Mouse (Mus musculus): ENCODE results near the gene Slc46a1. TPM values are rescaled to one million over a fixed set of nuclear protein-coding genes. Genes with fewer than 3 reads are reported as not detected.

The Slc46a1 gene
- total and polyA plus RNA-seq, 2 experiments from 2014 or later = 10.8 to 18.8 TPM

DNA sequence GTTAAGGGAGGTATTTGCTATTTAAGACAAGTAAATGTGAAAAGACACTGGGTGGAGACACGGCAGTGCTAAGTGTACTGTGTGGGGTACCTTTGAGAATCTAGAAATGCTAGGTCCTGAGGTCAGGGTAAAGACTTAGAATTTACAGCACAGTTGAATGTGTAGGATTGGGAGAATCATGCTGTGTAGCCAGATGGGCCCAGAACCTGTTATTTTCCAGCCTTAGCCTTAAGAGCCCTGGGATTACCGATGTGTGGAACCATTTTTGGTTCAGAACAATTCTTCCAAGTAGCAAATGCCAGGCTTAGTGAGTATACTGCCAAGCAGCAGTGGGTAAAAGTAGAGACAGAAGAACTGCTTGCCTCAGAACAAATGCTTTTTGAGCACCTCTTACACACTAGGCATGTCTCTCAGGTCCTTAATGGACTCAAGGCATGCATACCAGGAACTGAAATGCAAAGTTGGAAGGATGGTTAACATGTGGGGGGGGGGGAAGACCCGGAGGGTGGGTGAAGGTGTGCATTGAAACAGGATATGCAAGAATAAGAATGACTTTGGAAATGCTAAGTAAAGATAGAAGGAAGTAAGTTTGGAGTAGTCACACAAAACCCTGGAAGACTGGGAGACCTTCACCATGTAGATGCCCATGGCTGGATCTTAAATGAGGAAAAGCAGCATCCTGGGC lies 47.8 kb downstream of the Slc46a1 start:
- WGBS = 74% methylated on average over 3 of the region's 3 CpGs
- DNase-seq (no peak), ATAC-seq (no peak)
- peaks cover 44% of the 10 kb centered on the region for H3K36me3 ChIP-seq (ENCODE audit: insufficient read depth)
- H3K9me3 ChIP-seq (ENCODE audit: low read length) = no peaks in the 10 kb centered on the region
- H3K4me3 ChIP-seq (ENCODE audit: low read depth, low read length) = peak overlapping the region; percentile 99
- no peaks in the 10 kb centered on the region for H3K27me3 ChIP-seq (ENCODE audit: insufficient read depth, low read length)
- peaks cover 14% of the 10 kb centered on the region; the same call in 1 of the 2 replicates for H3K4me1 ChIP-seq (ENCODE audit: insufficient read depth)
- no peak for TF ChIP-seq CTCF (IDR thresholded peaks at IDR 0.05; ENCODE audit: low read depth)
- H3K9ac ChIP-seq = peak overlapping the region; percentile 99
- no peak overlapping the region for H3K27ac ChIP-seq (ENCODE audit: low read depth, low read length)
- peak overlapping the region; percentile 92 for H3K4me2 ChIP-seq (ENCODE audit: low read depth)

DNA sequence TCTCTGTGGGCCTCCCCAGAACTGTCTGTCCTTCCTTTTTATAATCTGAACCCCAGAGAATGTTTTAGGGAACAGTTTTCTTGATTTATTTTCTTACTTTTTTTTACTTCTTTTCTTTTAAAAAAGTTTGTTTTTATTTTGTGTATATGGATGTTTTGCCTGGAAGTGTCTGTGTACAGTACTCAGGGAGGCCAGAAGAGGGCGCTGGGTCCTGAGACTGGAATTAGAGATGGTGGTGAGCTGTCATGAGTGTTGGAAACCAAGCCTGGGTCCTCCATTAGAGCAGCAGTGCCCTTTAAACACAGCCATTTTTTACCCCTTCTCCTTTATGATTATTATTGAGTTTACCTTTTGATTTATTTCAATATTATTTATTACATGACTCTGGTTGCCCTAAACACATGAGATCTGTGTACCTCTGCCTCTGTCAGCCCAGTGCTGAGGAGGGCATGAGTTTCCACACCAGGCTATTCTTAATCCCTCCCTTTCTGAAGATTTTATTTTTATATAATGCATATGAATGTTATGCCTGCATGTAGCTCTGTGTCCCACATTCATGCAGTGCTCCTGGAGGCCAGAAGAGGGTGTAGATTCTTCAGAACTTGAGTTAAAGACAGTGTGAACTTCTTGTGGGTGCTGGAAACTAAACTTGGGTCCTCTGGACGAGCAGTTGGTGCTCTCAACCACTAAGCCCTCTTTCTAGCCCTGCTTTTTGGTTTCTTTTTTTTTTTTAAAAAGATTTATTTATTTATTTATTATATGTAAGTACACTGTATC lies 50.2 kb downstream of the Slc46a1 start:
- Histone ChIP-seq H3K9ac (no peak overlapping the region), H3K4me1 (ENCODE audit: insufficient read depth) (peaks cover 14% of the 10 kb centered on the region; the same call in 1 of the 2 replicates), H3K4me2 (ENCODE audit: low read depth) (no peak overlapping the region), H3K9me3 (ENCODE audit: low read length) (no peaks in the 10 kb centered on the region), H3K4me3 (ENCODE audit: low read depth, low read length) (no peak overlapping the region), H3K36me3 (ENCODE audit: insufficient read depth) (peaks cover 56% of the 10 kb centered on the region), H3K27ac (ENCODE audit: low read depth, low read length) (no peak overlapping the region), H3K27me3 (ENCODE audit: insufficient read depth, low read length) (no peaks in the 10 kb centered on the region)
- ATAC-seq (no peak), DNase-seq (no peak)
- TF ChIP-seq CTCF (IDR thresholded peaks at IDR 0.05; ENCODE audit: low read depth) = peak; percentile 23; the same call in 1 of the 2 replicates
- WGBS = 62% methylated on average over 2 of the region's 2 CpGs

DNA sequence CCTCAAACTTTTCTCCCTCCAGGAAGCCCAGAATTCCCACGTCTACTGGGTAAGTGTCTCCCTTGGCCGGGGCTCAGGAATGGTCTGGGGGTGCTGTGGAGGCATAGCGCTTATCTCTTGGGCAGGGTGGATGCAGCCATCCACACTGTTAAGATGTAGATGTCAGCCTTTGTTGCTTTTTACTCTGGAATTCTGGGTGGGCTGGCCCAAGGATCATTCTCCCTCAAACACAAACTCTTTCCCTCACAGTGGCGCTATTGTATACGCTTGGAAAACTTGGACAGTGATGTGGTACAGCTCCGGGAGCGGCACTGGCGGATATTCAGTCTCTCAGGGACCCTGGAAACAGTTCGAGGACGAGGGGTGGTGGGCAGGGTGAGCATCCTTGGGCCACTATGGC lies 53.4 kb downstream of the Slc46a1 start:
- no peaks in the 10 kb centered on the region for H3K4me1 ChIP-seq (ENCODE audit: insufficient read depth)
- no peak for TF ChIP-seq CTCF (IDR thresholded peaks at IDR 0.05; ENCODE audit: low read depth)
- no peak overlapping the region for H3K27ac ChIP-seq (ENCODE audit: low read depth, low read length)
- ATAC-seq (no peak), DNase-seq (no peak)
- H3K9me3 ChIP-seq (ENCODE audit: low read length) = no peaks in the 10 kb centered on the region
- no peaks in the 10 kb centered on the region for H3K27me3 ChIP-seq (ENCODE audit: insufficient read depth, low read length)
- no peak overlapping the region for H3K4me3 ChIP-seq (ENCODE audit: low read depth, low read length)
- no peak overlapping the region for H3K9ac ChIP-seq
- H3K36me3 ChIP-seq (ENCODE audit: insufficient read depth) = peaks cover 88% of the 10 kb centered on the region
- H3K4me2 ChIP-seq (ENCODE audit: low read depth) = no peak overlapping the region
- 82% methylated on average over 10 of the region's 10 CpGs for WGBS

Other genes starting within 250 kb of the Slc46a1 start
- 76.2 and 76.4 TPM in 2 replicates for gene Sdf2, start 220.0 kb upstream of the Slc46a1 start, total RNA-seq (2014; rRNA removed)
- gene Sdf2, start 220.0 kb upstream of the Slc46a1 start, polyA plus RNA-seq (2015; fragmentation: Nextera tagmentation; extraction: Ambion mirVana) = 92.1 and 92.8 TPM in 2 replicates
- gene Supt6, start 219.7 kb upstream of the Slc46a1 start, total RNA-seq (2014; rRNA removed) = 31.8 and 44.1 TPM in 2 replicates
- 15.9 and 21.6 TPM in 2 replicates for gene Supt6, start 219.7 kb upstream of the Slc46a1 start, polyA plus RNA-seq (2015; fragmentation: Nextera tagmentation; extraction: Ambion mirVana)
- gene 2610507B11Rik, start 203.9 kb upstream of the Slc46a1 start, total RNA-seq (2014; rRNA removed) = 58.6 and 70.2 TPM in 2 replicates
- gene 2610507B11Rik, start 203.9 kb upstream of the Slc46a1 start, polyA plus RNA-seq (2015; fragmentation: Nextera tagmentation; extraction: Ambion mirVana) = 34.6 and 49.4 TPM in 2 replicates
- 0.38 and 0.62 TPM in 2 replicates for gene BC030499, start 174.9 kb upstream of the Slc46a1 start, total RNA-seq (2014; rRNA removed)
- not detected in 2 replicates for gene BC030499, start 174.9 kb upstream of the Slc46a1 start, polyA plus RNA-seq (2015; fragmentation: Nextera tagmentation; extraction: Ambion mirVana)
- gene Spag5, start 164.2 kb upstream of the Slc46a1 start, total RNA-seq (2014; rRNA removed) = 5.7 and 6.5 TPM in 2 replicates
- 3.5 and 4.8 TPM in 2 replicates for gene Spag5, start 164.2 kb upstream of the Slc46a1 start, polyA plus RNA-seq (2015; fragmentation: Nextera tagmentation; extraction: Ambion mirVana)
- gene Aldoc, start 142.7 kb upstream of the Slc46a1 start, total RNA-seq (2014; rRNA removed) = 187 and 207 TPM in 2 replicates
- 182 and 219 TPM in 2 replicates for gene Aldoc, start 142.7 kb upstream of the Slc46a1 start, polyA plus RNA-seq (2015; fragmentation: Nextera tagmentation; extraction: Ambion mirVana)
- gene Pigs, start 137.3 kb upstream of the Slc46a1 start, total RNA-seq (2014; rRNA removed) = 33.0 and 43.1 TPM in 2 replicates
- gene Pigs, start 137.3 kb upstream of the Slc46a1 start, polyA plus RNA-seq (2015; fragmentation: Nextera tagmentation; extraction: Ambion mirVana) = 63.7 and 76.8 TPM in 2 replicates
- 86.5 and 99.7 TPM in 2 replicates for gene Unc119, start 122.2 kb upstream of the Slc46a1 start, total RNA-seq (2014; rRNA removed)
- 72.2 and 72.5 TPM in 2 replicates for gene Unc119, start 122.2 kb upstream of the Slc46a1 start, polyA plus RNA-seq (2015; fragmentation: Nextera tagmentation; extraction: Ambion mirVana)
- not detected in 2 replicates for gene Foxn1, start 79.1 kb upstream of the Slc46a1 start, total RNA-seq (2014; rRNA removed)
- not detected in 2 replicates for gene Foxn1, start 79.1 kb upstream of the Slc46a1 start, polyA plus RNA-seq (2015; fragmentation: Nextera tagmentation; extraction: Ambion mirVana)
- gene Slc13a2, start 43.5 kb upstream of the Slc46a1 start, total RNA-seq (2014; rRNA removed) = not detected in 2 replicates
- gene Slc13a2, start 43.5 kb upstream of the Slc46a1 start, polyA plus RNA-seq (2015; fragmentation: Nextera tagmentation; extraction: Ambion mirVana) = not detected in 2 replicates
- 47.5 and 48.3 TPM in 2 replicates for gene Sarm1, start 32.1 kb downstream of the Slc46a1 start, total RNA-seq (2014; rRNA removed)
- 32.7 and 34.7 TPM in 2 replicates for gene Sarm1, start 32.1 kb downstream of the Slc46a1 start, polyA plus RNA-seq (2015; fragmentation: Nextera tagmentation; extraction: Ambion mirVana)
- gene Vtn, start 33.4 kb downstream of the Slc46a1 start, total RNA-seq (2014; rRNA removed) = 82.8 and 94.4 TPM in 2 replicates
- 111 and 129 TPM in 2 replicates for gene Vtn, start 33.4 kb downstream of the Slc46a1 start, polyA plus RNA-seq (2015; fragmentation: Nextera tagmentation; extraction: Ambion mirVana)
- gene Sebox, start 37.8 kb downstream of the Slc46a1 start, total RNA-seq (2014; rRNA removed) = 0.14 and 0.15 TPM in 2 replicates
- gene Sebox, start 37.8 kb downstream of the Slc46a1 start, polyA plus RNA-seq (2015; fragmentation: Nextera tagmentation; extraction: Ambion mirVana) = 0.35 TPM in 1 of 2 replicates, not detected in the other
- 64.8 and 73.2 TPM in 2 replicates for gene Tmem199, start 46.5 kb downstream of the Slc46a1 start, total RNA-seq (2014; rRNA removed)
- 84.2 and 86.0 TPM in 2 replicates for gene Tmem199, start 46.5 kb downstream of the Slc46a1 start, polyA plus RNA-seq (2015; fragmentation: Nextera tagmentation; extraction: Ambion mirVana)
- gene Poldip2, start 46.5 kb downstream of the Slc46a1 start, total RNA-seq (2014; rRNA removed) = 139 and 157 TPM in 2 replicates
- 165 and 175 TPM in 2 replicates for gene Poldip2, start 46.5 kb downstream of the Slc46a1 start, polyA plus RNA-seq (2015; fragmentation: Nextera tagmentation; extraction: Ambion mirVana)
- gene Tnfaip1, start 70.6 kb downstream of the Slc46a1 start, total RNA-seq (2014; rRNA removed) = 38.9 and 42.7 TPM in 2 replicates
- gene Tnfaip1, start 70.6 kb downstream of the Slc46a1 start, polyA plus RNA-seq (2015; fragmentation: Nextera tagmentation; extraction: Ambion mirVana) = 54.6 and 66.3 TPM in 2 replicates
- 106 and 119 TPM in 2 replicates for gene Ift20, start 70.7 kb downstream of the Slc46a1 start, total RNA-seq (2014; rRNA removed)
- 124 and 140 TPM in 2 replicates for gene Ift20, start 70.7 kb downstream of the Slc46a1 start, polyA plus RNA-seq (2015; fragmentation: Nextera tagmentation; extraction: Ambion mirVana)
- 32.7 and 33.9 TPM in 2 replicates for gene Tmem97, start 85.1 kb downstream of the Slc46a1 start, total RNA-seq (2014; rRNA removed)
- gene Tmem97, start 85.1 kb downstream of the Slc46a1 start, polyA plus RNA-seq (2015; fragmentation: Nextera tagmentation; extraction: Ambion mirVana) = 37.1 and 42.1 TPM in 2 replicates
- 43.1 and 43.2 TPM in 2 replicates for gene Nlk, start 231.7 kb downstream of the Slc46a1 start, total RNA-seq (2014; rRNA removed)
- 26.0 and 27.8 TPM in 2 replicates for gene Nlk, start 231.7 kb downstream of the Slc46a1 start, polyA plus RNA-seq (2015; fragmentation: Nextera tagmentation; extraction: Ambion mirVana)

Data from forebrain, postnatal 0 days (tissue).